Mouse (Mus musculus) brain, embryonic 18.5 days (tissue): ENCODE results near the gene Btnl4.
"Not testable (repeated sequence)": the region's sequence is repeated elsewhere in the genome, so short reads cannot be mapped to it uniquely, and the experiment has no call there.

ENCODE experiments used
- DNase-seq: peaks from one replicate; pipeline ENCODE4 v3.0.0-alpha.2; 2012; ENCODE audit warnings: low read depth, low spot score

The Btnl4 gene

GRCm38 (mm10) chr17:34477238-34478013 is at the start of gene Btnl4:
Gene Btnl4, minus strand, starts transcription at chr17:34477318.
- DNase-seq: not testable (repeated sequence)

DNA sequence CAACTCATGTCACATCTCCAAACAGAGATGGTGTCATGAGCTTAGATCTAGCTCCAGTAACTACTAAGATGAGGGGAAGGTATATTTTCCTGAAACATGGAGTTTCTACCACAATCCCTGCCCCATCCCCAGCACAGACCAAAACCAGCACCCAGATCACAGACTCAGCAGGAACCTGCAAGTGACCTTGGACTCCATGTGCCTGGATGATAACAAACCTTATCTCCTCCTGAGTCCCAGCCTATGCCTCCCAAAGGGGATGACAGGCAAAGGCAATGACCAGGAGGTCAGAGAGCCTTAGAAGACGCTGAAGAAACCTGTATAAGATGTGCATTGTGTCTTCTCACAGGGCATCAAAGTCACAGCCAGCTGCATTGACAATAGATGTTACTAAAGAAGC is 41.9 kb upstream of the Btnl4 start:
- DNase-seq: no peak

DNA sequence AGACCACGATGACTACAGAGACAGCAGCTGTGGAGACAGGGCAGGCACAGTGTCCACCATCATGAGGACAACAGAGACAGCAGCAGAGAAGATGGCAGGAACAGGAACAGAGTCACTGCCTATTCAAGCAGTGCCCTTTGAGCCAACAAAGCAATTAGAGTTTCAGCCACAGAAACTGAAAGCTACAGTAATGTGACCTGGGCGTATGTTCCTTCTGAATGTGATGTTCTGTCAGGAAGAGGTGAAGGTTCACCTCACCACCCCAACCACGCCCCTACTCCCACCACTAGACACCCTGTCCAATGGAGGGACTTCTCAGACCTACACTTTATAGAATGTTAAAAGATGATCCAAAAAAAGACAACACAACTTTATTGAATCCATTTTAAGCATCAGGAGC is 41.5 kb upstream of the Btnl4 start:
- not testable (repeated sequence) for DNase-seq

GRCm38 (mm10) chr17:34517795-34518194 is 40.7 kb upstream of the Btnl4 start:
- DNase-seq: no peak

DNA sequence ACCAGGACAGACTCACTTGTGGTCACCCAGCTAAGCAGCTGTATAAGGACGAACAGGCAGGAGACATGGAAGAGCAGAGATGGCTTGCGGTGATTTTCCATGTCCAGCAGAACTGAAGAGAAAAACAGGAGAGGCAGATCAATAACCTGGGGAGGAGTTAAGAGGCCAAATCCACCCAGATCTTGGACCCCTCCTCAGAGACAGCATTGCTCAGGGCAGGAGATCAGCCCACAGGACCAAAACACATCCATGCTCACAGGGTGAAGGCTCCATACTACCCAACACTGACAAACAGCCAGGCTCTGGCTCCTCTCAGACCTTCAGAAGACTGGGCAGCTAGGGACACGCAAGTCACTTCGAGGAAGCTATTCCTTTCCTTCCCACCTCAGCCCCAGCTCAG is 40.1 kb upstream of the Btnl4 start, which contains the start of gene Btnl6:
TSS of gene Btnl6 (minus strand) at position 101 of the 400 bp plus-strand sequence.
- DNase-seq: no peak

DNA sequence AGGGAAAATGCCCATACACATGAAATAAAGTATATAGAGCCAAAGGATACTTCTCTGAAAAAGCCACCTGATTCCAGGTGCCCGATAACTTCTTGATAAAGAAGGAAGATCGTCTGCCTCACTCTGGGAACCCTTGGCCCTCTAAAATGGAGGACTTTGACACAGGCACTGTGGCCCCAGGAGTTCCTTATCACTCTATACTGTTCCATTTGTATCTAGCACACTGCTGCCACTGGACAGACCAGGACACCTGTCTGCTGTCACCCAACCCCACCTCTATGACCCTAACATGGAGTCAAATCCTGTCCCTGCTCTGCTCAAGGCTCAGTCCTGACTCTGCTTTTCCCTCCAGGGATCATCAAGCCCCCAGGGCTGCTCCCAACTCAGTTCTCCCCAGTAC is 39.4 kb upstream of the Btnl4 start:
- DNase-seq: no peak

- DNase-seq: not testable (repeated sequence)
These were observed 34.6 kb upstream of the Btnl4 start for GRCm38 (mm10) chr17:34511723-34512122.

DNA sequence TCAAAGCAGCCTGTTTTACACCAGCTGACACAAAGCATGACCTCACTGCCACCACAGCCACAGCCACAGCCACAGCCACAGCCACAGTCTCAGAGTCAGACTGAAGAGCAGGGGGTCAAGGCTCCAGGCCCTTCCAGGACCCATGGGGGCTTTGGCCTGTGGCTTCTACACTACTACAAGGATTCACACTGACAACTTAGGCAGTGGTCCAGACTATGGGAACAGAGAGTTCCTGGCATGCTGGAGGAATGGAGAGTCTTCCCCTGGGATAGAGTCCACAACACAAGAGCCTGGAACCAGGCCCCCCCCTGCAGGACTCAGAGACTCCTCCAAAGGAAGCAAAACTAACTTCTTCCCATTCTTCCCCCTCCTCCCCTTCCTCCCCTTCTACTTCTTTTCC is 30.5 kb upstream of the Btnl4 start:
- no peak for DNase-seq

DNA sequence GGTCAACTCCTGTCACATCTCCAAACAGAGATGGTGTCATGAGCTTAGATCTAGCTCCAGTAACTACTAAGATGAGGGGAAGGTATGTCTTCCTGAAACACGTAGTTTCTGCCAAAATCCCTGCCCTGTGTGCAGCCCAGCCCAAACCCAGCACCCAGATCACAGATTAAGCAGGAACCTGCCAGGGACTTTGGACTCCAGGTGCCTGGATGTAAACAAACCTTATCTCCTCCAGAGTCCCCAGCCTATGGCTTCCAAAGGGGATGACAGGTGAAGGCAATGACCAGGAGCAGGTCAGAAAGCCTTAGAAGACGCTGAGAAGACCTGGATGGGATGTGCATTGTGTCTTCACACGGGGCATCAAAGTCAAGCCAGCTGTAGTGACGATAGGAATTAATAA is 20.6 kb upstream of the Btnl4 start:
- DNase-seq: not testable (repeated sequence)

- DNase-seq: not testable (repeated sequence)
These were observed 20.2 kb upstream of the Btnl4 start for GRCm38 (mm10) chr17:34497319-34497718.

- no peak for DNase-seq
These were observed 19.4 kb upstream of the Btnl4 start for GRCm38 (mm10) chr17:34496539-34496938.

DNA sequence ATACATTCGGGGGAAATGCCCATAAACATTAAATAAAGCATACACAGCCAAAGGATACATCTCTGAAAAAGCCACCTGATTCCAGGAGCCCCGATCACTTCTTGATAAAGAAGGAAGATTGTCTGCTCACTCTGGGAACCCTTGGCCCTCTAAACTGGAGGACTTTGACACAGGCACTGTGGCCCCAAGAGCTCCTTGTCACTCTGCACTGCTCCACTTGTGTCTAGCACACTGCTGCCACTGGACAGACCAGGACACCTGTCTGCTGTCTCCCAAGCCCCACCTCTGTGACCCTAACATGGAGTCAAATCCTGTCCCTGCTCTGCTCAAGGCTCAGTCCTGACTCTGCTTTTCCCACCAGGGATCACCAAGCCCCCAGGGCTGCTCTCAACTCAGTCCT is 18.0 kb upstream of the Btnl4 start:
- not testable (repeated sequence) for DNase-seq

- no peak for DNase-seq
These were observed 15.7 kb upstream of the Btnl4 start for GRCm38 (mm10) chr17:34492796-34493195.

DNA sequence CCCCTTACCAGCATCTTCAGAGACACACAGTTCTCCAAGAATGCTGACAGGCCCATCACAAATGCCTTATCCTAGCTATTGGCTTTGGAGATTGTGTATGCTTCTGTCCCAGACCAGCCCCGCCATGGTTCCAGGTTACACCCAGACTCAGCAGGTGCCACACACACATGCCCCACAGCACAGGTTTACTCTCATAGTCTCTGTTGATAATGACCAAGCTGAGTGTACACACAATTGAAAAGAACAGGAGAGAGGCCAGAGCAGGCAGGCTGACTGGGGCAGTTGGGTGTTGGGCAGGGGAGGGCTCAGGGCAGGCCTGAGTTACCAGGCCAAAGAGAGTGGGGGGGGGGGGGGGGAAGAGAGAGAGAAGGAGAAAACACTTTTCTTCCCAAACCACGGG is 691 bp downstream of the Btnl4 start:
- no peak for DNase-seq

DNA sequence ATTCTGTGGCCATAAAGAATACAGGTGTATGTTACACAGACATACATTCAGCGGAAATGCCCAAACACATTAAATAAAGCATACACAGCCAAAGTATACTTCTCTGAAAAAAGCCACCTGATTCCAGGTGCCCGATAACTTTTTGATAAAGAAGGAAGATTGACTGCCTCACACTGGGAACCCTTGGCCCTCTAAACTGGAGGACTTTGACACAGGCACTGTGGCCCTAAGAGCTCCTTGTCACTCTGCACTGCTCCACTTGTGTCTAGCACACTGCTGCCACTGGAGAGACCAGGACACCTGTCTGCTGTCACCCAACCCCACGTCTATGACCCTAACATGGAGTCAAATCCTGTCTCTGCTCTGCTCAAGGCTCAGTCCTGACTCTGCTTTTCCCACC is 2.1 kb downstream of the Btnl4 start:
- no peak for DNase-seq

DNA sequence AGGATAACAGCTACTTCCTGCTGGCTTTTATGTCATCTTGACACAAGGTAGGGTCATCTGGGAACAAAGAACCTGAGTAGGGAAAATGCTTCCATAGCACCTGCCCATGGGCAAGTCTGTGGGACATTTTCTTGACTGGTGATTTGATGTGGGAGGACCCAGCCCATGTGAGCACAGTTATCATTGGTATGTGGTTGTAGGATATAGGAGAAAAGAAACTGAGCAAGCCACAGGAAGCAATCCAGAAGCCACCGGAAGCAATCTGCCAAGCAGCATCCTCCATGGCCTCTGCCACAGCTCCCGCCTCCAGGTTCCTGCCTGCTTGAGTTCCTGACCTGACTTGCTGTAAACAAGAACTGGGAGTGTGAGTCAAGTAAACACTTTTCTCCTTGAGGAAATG is 6.6 kb downstream of the Btnl4 start:
- no peak for DNase-seq

DNA sequence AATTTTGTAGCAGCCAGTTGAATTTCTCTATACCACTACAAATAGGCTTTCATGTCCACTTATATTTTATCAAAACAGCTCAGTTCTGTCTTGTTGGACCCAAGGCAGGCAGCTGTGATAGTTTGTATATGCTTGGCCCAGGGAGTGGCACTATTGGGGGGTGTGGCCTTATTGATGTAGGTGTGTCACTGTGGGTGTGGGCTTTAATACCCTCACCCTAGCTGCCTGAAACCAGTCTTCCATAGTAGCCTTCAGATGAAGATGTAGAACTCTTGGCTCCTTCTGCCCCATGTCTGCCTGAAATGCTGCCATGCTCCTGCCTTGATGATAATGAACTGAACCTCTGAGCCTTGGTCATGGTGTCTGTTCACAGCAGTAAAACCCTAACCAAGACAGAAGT is 11.2 kb downstream of the Btnl4 start:
- not testable (repeated sequence) for DNase-seq

DNA sequence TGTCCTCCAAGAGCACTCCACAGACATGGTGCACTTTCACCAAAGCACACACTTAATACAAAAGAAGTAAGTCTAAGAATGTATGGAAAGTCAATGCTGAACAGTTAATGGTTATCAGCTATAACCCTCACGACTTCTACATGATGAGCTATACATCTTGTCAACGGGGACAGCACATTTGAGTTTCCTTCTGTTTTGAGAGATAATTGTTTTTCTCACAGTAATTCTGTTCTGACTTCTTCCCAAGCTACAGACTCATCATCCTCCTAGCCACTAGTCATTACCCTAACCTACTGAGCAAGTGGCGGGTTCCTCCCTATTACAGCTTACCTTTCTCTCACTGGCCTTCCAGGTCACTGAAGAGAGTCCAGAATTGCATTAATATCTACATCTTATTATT is 17.9 kb downstream of the Btnl4 start:
- no peak for DNase-seq

GRCm38 (mm10) chr17:34457668-34458067 is 19.4 kb downstream of the Btnl4 start:
- no peak for DNase-seq

DNA sequence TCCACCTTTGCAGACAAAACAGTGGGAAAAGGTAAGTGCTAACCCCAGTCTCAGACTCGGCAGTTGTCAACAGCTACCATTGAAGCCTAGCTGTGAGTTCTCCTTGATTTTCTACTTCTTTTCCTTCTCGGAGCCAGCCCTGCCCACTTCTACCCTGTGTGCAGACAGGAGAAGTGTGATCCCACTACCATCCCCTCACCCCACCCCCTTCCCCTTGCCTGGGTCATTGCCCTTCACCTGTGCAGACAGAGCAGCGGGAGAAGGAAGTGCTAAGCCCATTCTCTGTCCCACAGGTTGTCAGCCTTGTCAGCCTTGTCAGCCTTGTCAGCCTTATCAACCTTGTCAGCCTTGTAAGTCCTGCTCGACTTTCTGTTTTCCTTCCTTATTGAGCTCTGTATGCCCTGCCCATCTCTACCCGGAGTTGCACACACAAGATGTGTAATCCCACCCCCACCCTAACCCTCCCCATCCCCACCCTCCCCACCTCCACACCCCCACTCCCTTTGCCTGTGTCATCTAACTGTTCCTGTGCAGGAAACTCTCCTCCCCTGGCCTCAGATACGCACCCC is 28.6 kb downstream of the Btnl4 start:
- no peak for DNase-seq

GRCm38 (mm10) chr17:34441990-34442389 is 35.1 kb downstream of the Btnl4 start:
- no peak for DNase-seq

- DNase-seq: peak; percentile 12
These were observed 37.3 kb downstream of the Btnl4 start for GRCm38 (mm10) chr17:34439795-34440194.

DNA sequence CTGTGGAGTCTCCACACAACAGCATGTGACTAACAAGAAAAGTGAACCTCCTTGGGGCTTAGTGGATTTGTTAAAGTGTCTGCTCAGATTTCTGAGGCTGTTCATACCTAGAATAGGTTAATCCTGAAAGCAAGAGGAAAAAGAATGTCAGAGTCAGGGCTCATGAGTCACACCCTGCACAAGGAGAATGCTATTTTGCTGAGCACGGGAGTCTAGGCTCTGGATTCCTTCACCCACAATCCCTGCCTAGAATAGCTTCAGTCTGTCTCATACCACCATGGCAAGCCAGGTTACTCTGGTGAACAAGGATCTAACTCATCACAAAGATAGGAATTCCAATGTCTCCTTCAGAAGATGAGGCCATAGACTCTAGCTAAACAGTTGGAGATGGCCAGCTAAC is 38.5 kb downstream of the Btnl4 start:
- no peak for DNase-seq
